Mouse (Mus musculus) bone marrow macrophage, adult 2 months (primary cell): ENCODE data around the gene Arhgap36.

Experiments
- CTCF ChIP-seq: IDR thresholded peaks from 2 replicates; pipeline ENCODE4 v1.5.1; 2012; ENCODE audit warnings: low read depth, mild to moderate bottlenecking, low read length, moderate library complexity
- POLR2A ChIP-seq: IDR thresholded peaks from 2 replicates; pipeline ENCODE4 v1.6.1; 2012; ENCODE audit warnings: mild to moderate bottlenecking, low read depth, low read length, borderline replicate concordance

- no peak for TF ChIP-seq POLR2A
- TF ChIP-seq CTCF, result no peak
Measured at GRCm38 (mm10) chrX:49457781-49458180, 6.0 kb upstream of the Arhgap36 start.
